Mouse (Mus musculus): ENCODE measurements at regions not wholly inside any gene's neighbourhood (a gene's known extent, or its start where the extent isn't known, plus 50 kb on each side); places are given as distances from the start of the nearest gene placed in this dataset.

- TF ChIP-seq POLR2A (IDR thresholded peaks at IDR 0.05; ENCODE audit: insufficient read depth, low read length) (no peak), EP300 (IDR thresholded peaks at IDR 0.05; ENCODE audit: insufficient read depth, low read depth, low read length) (no peak)
Observed at GRCm38 (mm10) chr9:5485258-5485657, 140.0 kb downstream of the Casp12 start.
